Mouse (Mus musculus): Measurements from ENCODE around the gene Oip5. TPM values are rescaled to one million over a fixed set of nuclear protein-coding genes. Genes with fewer than 3 reads are reported as not detected.

Oip5 gene
- polyA plus RNA-seq, 1 experiment: 0.59 TPM

Other genes with a start within 250 kb of the Oip5 start
- 5.4 and 5.5 TPM in 2 replicates for gene Ino80, start 140.8 kb downstream of the Oip5 start, polyA plus RNA-seq (2012; ENCODE audit: insufficient read depth, insufficient read length, missing spikeins)
- 2.9 and 3.0 TPM in 2 replicates for gene Exd1, start 70.8 kb downstream of the Oip5 start, polyA plus RNA-seq (2012; ENCODE audit: insufficient read depth, insufficient read length, missing spikeins)
- 225 and 269 TPM in 2 replicates for gene Chp1, start 70.8 kb downstream of the Oip5 start, polyA plus RNA-seq (2012; ENCODE audit: insufficient read depth, insufficient read length, missing spikeins)
- gene Nusap1, start 171 bp downstream of the Oip5 start, polyA plus RNA-seq (2012; ENCODE audit: insufficient read depth, insufficient read length, missing spikeins): 0.52 and 1.4 TPM in 2 replicates
- 86.6 and 92.5 TPM in 2 replicates for gene Ndufaf1, start 44.4 kb upstream of the Oip5 start, polyA plus RNA-seq (2012; ENCODE audit: insufficient read depth, insufficient read length, missing spikeins)
- 11.6 and 14.8 TPM in 2 replicates for gene Rtf1, start 56.6 kb upstream of the Oip5 start, polyA plus RNA-seq (2012; ENCODE audit: insufficient read depth, insufficient read length, missing spikeins)
- gene Itpka, start 123.9 kb upstream of the Oip5 start, polyA plus RNA-seq (2012; ENCODE audit: insufficient read depth, insufficient read length, missing spikeins): 7.7 and 10.6 TPM in 2 replicates
- not detected in 2 replicates for gene Ltk, start 142.0 kb upstream of the Oip5 start, polyA plus RNA-seq (2012; ENCODE audit: insufficient read depth, insufficient read length, missing spikeins)
- 4.8 and 6.0 TPM in 2 replicates for gene Rpap1, start 169.1 kb upstream of the Oip5 start, polyA plus RNA-seq (2012; ENCODE audit: insufficient read depth, insufficient read length, missing spikeins)
- not detected in 2 replicates for gene Tyro3, start 179.3 kb upstream of the Oip5 start, polyA plus RNA-seq (2012; ENCODE audit: insufficient read depth, insufficient read length, missing spikeins)